Mouse (Mus musculus) bone marrow, adult 2 months (tissue): Measurements from ENCODE around the gene Tmem258.
"Not testable (repeated sequence)": the region's sequence is repeated elsewhere in the genome, so short reads cannot be mapped to it uniquely, and the experiment has no call there.

Experiments used
- CTCF ChIP-seq: fragments of 200-500 bp; IDR thresholded peaks from 2 replicates; pipeline ENCODE4 v1.5.1; 2011; ENCODE audit warnings: low read length, control low read depth; ENCODE audit not compliant: control insufficient read depth, insufficient read depth
- POLR2A ChIP-seq: fragments of 200-500 bp; IDR thresholded peaks from 2 replicates; pipeline ENCODE4 v1.6.1; 2011; ENCODE audit warnings: low read depth, mild to moderate bottlenecking, control low read depth, low read length, borderline replicate concordance; ENCODE audit not compliant: control insufficient read depth

- TF ChIP-seq POLR2A, CTCF: not testable (repeated sequence)
Observed at GRCm38 (mm10) chr19:10165928-10166327, 37.9 kb upstream of the Tmem258 start.
